Mouse (Mus musculus) thymus, adult 2 months (tissue): ENCODE data around the gene Gm42715.
A peak's percentile ranks its signal among the peaks of the same experiment; 100 is the strongest.

ENCODE experiments used
- CTCF ChIP-seq: fragments of 200-500 bp; IDR thresholded peaks from 2 replicates; pipeline ENCODE4 v1.5.1; 2012; ENCODE audit warnings: mild to moderate bottlenecking, control low read depth, low read length, moderate library complexity, borderline replicate concordance; ENCODE audit not compliant: control insufficient read depth, poor library complexity, insufficient read depth; ENCODE audit errors: extremely low read depth
- POLR2A ChIP-seq: fragments of 200-500 bp; IDR thresholded peaks from 2 replicates; pipeline ENCODE4 v1.6.1; 2012; ENCODE audit warnings: mild to moderate bottlenecking, low read length, control low read depth, moderate library complexity; ENCODE audit not compliant: control insufficient read depth, poor library complexity, insufficient read depth; ENCODE audit errors: extremely low read depth

DNA sequence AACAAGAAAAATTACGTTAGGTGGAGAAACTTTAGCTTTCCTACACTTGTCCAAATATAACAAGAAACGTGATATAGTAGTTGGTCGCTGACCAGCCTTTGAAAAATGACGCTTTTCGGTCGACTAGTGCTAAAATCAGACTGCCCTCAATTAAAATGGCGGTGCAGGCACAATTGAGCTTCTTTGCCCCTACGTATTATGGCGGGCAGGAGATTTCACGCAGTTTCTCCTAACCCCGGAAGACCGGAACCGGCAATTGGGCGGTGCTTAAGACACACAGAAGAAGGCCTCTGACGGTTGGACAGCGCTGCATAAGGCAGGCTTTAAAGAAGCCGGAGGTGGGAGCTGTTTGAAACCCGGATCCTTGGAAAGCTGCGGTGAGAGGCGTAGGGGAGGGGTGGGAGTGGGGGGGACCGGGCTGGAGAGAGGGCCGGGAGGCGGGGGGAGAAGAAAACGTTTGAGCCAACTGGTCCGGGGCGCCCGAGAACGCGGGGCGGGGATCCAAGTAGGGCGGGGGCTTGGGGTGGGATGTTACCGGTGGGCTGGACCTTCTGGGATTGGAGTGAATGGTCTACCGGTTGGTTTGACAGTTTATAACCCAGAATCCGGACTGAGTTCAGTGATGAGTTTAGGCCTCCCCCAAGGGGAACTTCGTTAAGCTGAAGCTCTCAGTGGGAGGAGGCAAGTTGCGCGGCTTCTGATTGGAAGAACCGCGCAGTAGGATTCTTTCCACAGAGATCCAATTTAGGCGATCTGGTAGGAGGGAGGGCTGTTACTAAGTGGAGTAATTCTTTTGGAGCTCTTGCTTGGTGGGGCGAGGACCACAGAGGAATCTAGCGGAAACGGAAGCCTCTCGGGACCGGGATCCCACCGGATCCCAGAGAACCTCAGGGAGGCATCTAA, 48.4 kb upstream of the Gm42715 start:
- TF ChIP-seq CTCF (no peak), POLR2A (peak; percentile 49)
